Comparison of ENCODE assay signal across 13 mouse cellular contexts in genomic region chr4:46092429-46093076, GRCm38 (mm10). TPM values are rescaled to one million over a fixed set of nuclear protein-coding genes. Genes with fewer than 3 reads are reported as not detected.
DNase-seq lines count a peak whose midpoint lies in the region; ATAC-seq lines count a peak whose summit lies in the region.
"Had no signal": no experiment of that assay in that cellular context is flagged by ENCODE, and none has a peak within 500 bp of the region (broad histone marks: within the 10 kb centered on the region; RNA-seq: fewer than 3 reads in every experiment).

No protein-coding gene starts in this region.

- peak; percentile 7; the same call in 1 of the 2 replicates for ATAC-seq in frontal cortex, adult (ENCODE audit: low TSS enrichment)
- ATAC-seq in activated CD4-positive, CD25-positive, alpha-beta regulatory T cell, adult 4 months = no peak
- ATAC-seq: CD4-positive, CD25-positive, alpha-beta regulatory T cell, adult 4 months; intestine, embryonic 16.5 days had no signal

- no peak for DNase-seq in frontal cortex, postnatal 10 days (ENCODE audit: low spot score in 2 of 2)
- DNase-seq in urinary bladder, postnatal 25 days (ENCODE audit: low spot score) = peak; percentile 17
- no peak for DNase-seq in urinary bladder, adult 2 months (ENCODE audit: low spot score)
- DNase-seq in cerebellum, adult 8-10 months = peak; percentile 74
- DNase-seq in retina, embryonic 14.5 days (ENCODE audit: low spot score) = no peak
- DNase-seq in lung, postnatal 10 days = no peak
- DNase-seq: heart, postnatal 14 days; spleen, adult 18-20 months; thymus, postnatal 14 days had no signal

RNA-seq across cellular contexts. Expression of gene Ncbp1, which starts 45.9 kb away (rescaled TPM):
- polyA plus RNA-seq in urinary bladder, adult 2 months (2012; rRNA removed) = 32.9 and 33.7 TPM in 2 replicates
- 10 to 100 TPM; 38.2 to 44.5 TPM for polyA plus RNA-seq in activated CD4-positive, CD25-positive, alpha-beta regulatory T cell, adult 4 months (2017; shearing (Covaris generic))

RNA-seq across cellular contexts. Expression of gene Tstd2, which starts 45.9 kb away (rescaled TPM):
- 20.8 and 20.9 TPM in 2 replicates for polyA plus RNA-seq in urinary bladder, adult 2 months (2012; rRNA removed)
- polyA plus RNA-seq in activated CD4-positive, CD25-positive, alpha-beta regulatory T cell, adult 4 months (2017; shearing (Covaris generic)) = 10 to 100 TPM; 26.4 to 26.6 TPM

RNA-seq across cellular contexts. Expression of gene Tmod1, which starts 53.8 kb away (rescaled TPM):
- polyA plus RNA-seq in urinary bladder, adult 2 months (2012; rRNA removed) = 7.0 and 7.9 TPM in 2 replicates
- 1 to 10 TPM; 1.6 to 4.0 TPM for polyA plus RNA-seq in activated CD4-positive, CD25-positive, alpha-beta regulatory T cell, adult 4 months (2017; shearing (Covaris generic))

Comparison
In these comparisons a context has a peak if more than half of its experiments do, and no peak if none do; other contexts are left out.
1. DNase-seq: peak in urinary bladder, postnatal 25 days (single experiment) and cerebellum, adult 8-10 months (single experiment); none in frontal cortex, postnatal 10 days (0 of 2), urinary bladder, adult 2 months (single experiment), retina, embryonic 14.5 days (single experiment) and lung, postnatal 10 days (single experiment).